Mouse (Mus musculus): Measurements from ENCODE around the gene Rnf148.

The Rnf148 gene

DNA sequence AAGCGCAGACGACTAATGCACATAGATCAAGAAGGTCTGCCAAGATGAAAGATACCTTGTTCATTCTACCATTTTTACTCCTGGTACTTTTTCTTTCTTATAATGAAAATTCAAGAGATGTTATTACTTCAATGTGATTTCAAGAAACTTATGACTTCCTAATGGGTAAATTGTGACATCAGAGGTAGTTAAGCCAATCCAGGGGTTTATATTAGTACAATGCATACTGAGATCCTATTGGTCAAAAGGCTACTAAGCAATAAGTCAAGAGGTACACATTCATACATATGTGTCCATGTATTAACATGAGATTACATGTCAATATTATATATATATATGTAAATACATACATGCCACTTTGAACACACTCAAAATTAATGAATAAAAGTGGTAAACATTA is at the start of gene Rnf148:
Rnf148 (minus strand) TSS at position 101 of the 400 bp plus-strand sequence.
- DNase-seq (ENCODE audit: low read depth): no peak

DNA sequence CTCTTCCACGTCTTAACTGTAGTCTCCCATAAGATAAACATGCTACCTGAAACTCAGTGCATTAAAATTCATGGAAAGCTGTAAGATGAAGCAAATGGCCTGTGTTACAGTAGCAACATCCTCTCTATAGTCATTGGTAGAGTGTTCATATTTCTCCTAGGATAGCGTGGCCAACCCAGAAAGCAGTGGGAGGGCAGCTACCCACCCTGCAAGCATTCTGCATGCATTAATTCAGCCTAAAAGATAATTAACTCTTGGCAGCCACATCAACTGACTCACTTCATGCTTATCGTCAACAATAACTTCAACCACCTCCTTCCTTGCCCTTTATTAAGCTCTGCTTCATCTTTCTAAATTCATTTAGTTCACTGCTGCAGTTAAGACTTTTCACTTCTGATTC is 45.9 kb upstream of the Rnf148 start:
- no peak for DNase-seq (ENCODE audit: low read depth)

GRCm38 (mm10) chr6:23678172-23678571 is 23.2 kb upstream of the Rnf148 start:
- no peak for DNase-seq (ENCODE audit: low read depth)

DNA sequence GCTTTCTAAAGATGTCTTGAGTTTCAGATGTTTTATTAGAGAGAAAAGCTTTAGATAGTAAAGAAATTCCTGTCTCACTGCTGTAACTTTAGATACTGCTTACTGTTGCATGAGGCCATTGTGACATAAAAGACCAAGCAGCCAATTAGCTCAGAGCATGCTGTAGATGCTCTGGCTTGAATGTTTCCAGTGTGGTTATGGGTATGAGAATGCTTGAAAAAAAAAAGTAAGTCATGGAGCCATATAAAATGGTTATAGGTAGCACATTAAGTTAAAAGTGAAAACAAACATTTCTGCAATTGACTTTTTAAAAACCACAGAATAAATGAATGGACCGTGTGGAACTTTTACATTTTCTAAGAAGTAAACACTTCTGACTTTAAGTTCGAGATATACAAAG is 4.7 kb downstream of the Rnf148 start, which contains the start of gene Rnf133:
Rnf133 (minus strand) TSS at position 101 of the 400 bp plus-strand sequence.
- no peak for DNase-seq (ENCODE audit: low read depth)

- no peak for DNase-seq (ENCODE audit: low read depth)
Measured at GRCm38 (mm10) chr6:23648732-23649131, 6.2 kb downstream of the Rnf148 start.

GRCm38 (mm10) chr6:23647627-23648247 is 7.2 kb downstream of the Rnf148 start:
- no peak for DNase-seq (ENCODE audit: low read depth)

DNA sequence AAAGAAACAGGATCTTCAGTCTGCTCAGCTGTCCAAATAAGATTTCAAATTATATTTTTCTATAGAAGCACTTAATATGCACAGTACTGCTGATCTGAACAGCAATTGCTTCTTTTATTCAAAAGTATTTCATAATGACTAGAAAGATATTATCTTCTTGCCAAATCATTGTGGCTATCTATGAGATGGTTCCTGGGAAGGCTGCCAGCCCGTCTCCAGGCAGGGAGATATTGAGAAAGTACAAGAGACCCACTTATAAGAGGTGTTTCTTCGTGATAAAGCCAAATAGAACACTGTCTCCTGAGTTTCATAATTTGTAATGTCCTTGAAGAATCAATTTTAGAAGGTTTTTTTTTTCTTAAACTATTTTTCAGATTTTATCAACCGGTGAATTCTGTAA is 17.9 kb downstream of the Rnf148 start:
- no peak for DNase-seq (ENCODE audit: low read depth)

DNA sequence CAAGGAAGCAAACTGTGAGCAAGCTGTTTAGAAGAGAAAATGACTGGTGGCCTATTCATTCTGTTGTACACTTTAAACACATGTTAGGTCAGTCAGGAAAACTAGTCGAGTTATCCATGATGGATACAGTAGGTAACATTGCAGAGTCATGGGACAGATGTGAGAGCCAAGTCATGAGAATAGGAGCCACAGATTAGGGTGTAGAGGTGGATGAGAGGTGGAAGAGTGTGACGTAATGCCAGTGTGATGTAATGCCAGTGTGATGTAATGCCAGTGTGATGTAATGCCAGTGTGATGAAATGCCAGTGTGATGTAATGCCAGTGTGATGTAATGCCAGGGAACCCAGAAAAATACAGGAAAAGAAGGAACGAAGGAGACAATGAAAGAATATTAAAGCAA is 19.7 kb downstream of the Rnf148 start:
- DNase-seq (ENCODE audit: low read depth): no peak

- DNase-seq (ENCODE audit: low read depth): no peak
Measured at GRCm38 (mm10) chr6:23634016-23634415, 20.9 kb downstream of the Rnf148 start.

GRCm38 (mm10) chr6:23630465-23630864 is 24.5 kb downstream of the Rnf148 start:
- no peak for DNase-seq (ENCODE audit: low read depth)
